Mouse (Mus musculus): ENCODE results near the gene Zbtb16.

- TF ChIP-seq CTCF (IDR thresholded peaks at IDR 0.05; ENCODE audit: low read depth) = no peak
- TF ChIP-seq EP300 (IDR thresholded peaks at IDR 0.05; ENCODE audit: low read depth) = no peak
Observed at GRCm38 (mm10) chr9:48637161-48637560, 198.9 kb downstream of the Zbtb16 start.
